Mouse (Mus musculus) MEL (cell line): Measurements from ENCODE around the gene Ankub1. TPM values are rescaled to one million over a fixed set of nuclear protein-coding genes. Genes with fewer than 3 reads are reported as not detected.

Experiments
- DNase-seq: peaks from one replicate; pipeline ENCODE4 v3.0.0; 2011; ENCODE audit warnings: low read depth, low spot score
- H3K27ac ChIP-seq: 2 replicates; pipeline ENCODE4 v1.5.1; 2012; ENCODE audit warnings: low read depth, mild to moderate bottlenecking, control low read depth, low read length, moderate library complexity; ENCODE audit not compliant: control insufficient read depth
- H3K27me3 ChIP-seq, 2 experiments: fragments of 150-350 bp in 1 of 2; sonication (generic) in 1 of 2; 2 replicates each; pipeline ENCODE4 v1.6.1; 2012; ENCODE audit warnings: low read length in 2 of 2, mild to moderate bottlenecking in 2 of 2, improper control_type of control experiment in 1 of 2, moderate library complexity in 1 of 2; ENCODE audit not compliant: insufficient read depth in 2 of 2, control insufficient read depth in 1 of 2
- H3K36me3 ChIP-seq, 2 experiments: 2 replicates each; pipeline ENCODE4 v1.6.1; 2012 to 2014; ENCODE audit warnings: low read length in 2 of 2, improper control_type of control experiment in 1 of 2, inconsistent platforms in 1 of 2, mild to moderate bottlenecking in 1 of 2; ENCODE audit not compliant: insufficient read depth in 2 of 2, control insufficient read depth in 1 of 2
- H3K4me1 ChIP-seq, 2 experiments: fragments of 150-350 bp in 1 of 2; sonication (generic) in 1 of 2; 2 replicates each; pipeline ENCODE4 v1.6.1; 2012; ENCODE audit warnings: low read length in 2 of 2, improper control_type of control experiment in 1 of 2, mild to moderate bottlenecking in 1 of 2; ENCODE audit not compliant: insufficient read depth in 2 of 2, control insufficient read depth in 1 of 2
- H3K4me3 ChIP-seq, 2 experiments: fragments of 150-350 bp in 1 of 2; sonication (generic) in 1 of 2; 2 replicates each; pipeline ENCODE4 v1.5.1; 2012; ENCODE audit warnings: low read depth in 2 of 2, low read length in 2 of 2, mild to moderate bottlenecking in 2 of 2, moderate library complexity in 2 of 2, control low read depth in 1 of 2, improper control_type of control experiment in 1 of 2; ENCODE audit not compliant: control insufficient read depth in 1 of 2, insufficient read depth in 1 of 2
- H3K79me2 ChIP-seq: 2 replicates; pipeline ENCODE4 v1.6.1; 2012; ENCODE audit warnings: mild to moderate bottlenecking, low read length, moderate library complexity; ENCODE audit not compliant: control insufficient read depth, poor library complexity, insufficient read depth
- H3K9ac ChIP-seq: 2 replicates; pipeline ENCODE4 v1.6.1; 2012; ENCODE audit warnings: low read depth, mild to moderate bottlenecking, control low read depth, low read length, moderate library complexity; ENCODE audit not compliant: control insufficient read depth, poor library complexity, severe bottlenecking
- H3K9me3 ChIP-seq: fragments of 150-350 bp; sonication (generic); replicated peaks from 2 replicates; pipeline ENCODE4 v1.6.1; 2012; ENCODE audit warnings: mild to moderate bottlenecking, low read length, improper control_type of control experiment, moderate library complexity; ENCODE audit not compliant: insufficient read depth
- BHLHE40 ChIP-seq: IDR thresholded peaks from 2 replicates; pipeline ENCODE4 v1.6.1; 2012; ENCODE audit warnings: low read depth, mild to moderate bottlenecking, inconsistent platforms, low read length, improper control_type of control experiment, borderline replicate concordance
- CTCF ChIP-seq, 3 experiments: IDR thresholded peaks in 2 of 3; conservative IDR thresholded peaks in 1 of 3; 2 replicates each; pipeline ENCODE4 v1.5.1; 2011 to 2012; ENCODE audit warnings: low read length in 3 of 3, low read depth in 2 of 3, mild to moderate bottlenecking in 2 of 3, improper control_type of control experiment in 1 of 3, inconsistent platforms in 1 of 3, mixed read lengths in 1 of 3, moderate library complexity in 1 of 3; ENCODE audit not compliant: control insufficient read depth in 1 of 3, insufficient read depth in 1 of 3, poor library complexity in 1 of 3, severe bottlenecking in 1 of 3
- ELF1 ChIP-seq: IDR thresholded peaks from 2 replicates; pipeline ENCODE4 v1.6.1; 2014; ENCODE audit warnings: low read depth, mild to moderate bottlenecking, inconsistent platforms, low read length, improper control_type of control experiment, moderate library complexity
- KAT2A ChIP-seq: conservative IDR thresholded peaks from 2 replicates; pipeline ENCODE4 v1.6.1; 2012; ENCODE audit warnings: low read depth, low read length, improper control_type of control experiment, inconsistent platforms
- MAZ ChIP-seq: IDR thresholded peaks from 2 replicates; pipeline ENCODE4 v1.6.1; 2012; ENCODE audit warnings: low read depth, mild to moderate bottlenecking, inconsistent platforms, low read length, improper control_type of control experiment
- MYB ChIP-seq: IDR thresholded peaks from 2 replicates; pipeline ENCODE4 v1.6.1; 2011; ENCODE audit warnings: mild to moderate bottlenecking, low read depth, low read length, improper control_type of control experiment
- MYC ChIP-seq: IDR thresholded peaks from 2 replicates; pipeline ENCODE4 v1.6.1; 2011; ENCODE audit warnings: low read depth, mild to moderate bottlenecking, low read length, improper control_type of control experiment, moderate library complexity
- POLR2AphosphoS2 ChIP-seq: IDR thresholded peaks from 2 replicates; pipeline ENCODE4 v1.6.1; 2011; ENCODE audit warnings: low read length, improper control_type of control experiment
- POLR2AphosphoS5 ChIP-seq: IDR thresholded peaks from 2 replicates; pipeline ENCODE4 v1.6.1; 2012; ENCODE audit warnings: low read depth, borderline replicate concordance, mild to moderate bottlenecking, inconsistent platforms, low read length, moderate library complexity, mixed read lengths
- RAD21 ChIP-seq: IDR thresholded peaks from 2 replicates; pipeline ENCODE4 v1.6.1; 2011; ENCODE audit warnings: mild to moderate bottlenecking, low read depth, low read length, improper control_type of control experiment
- SIN3A ChIP-seq: IDR thresholded peaks from 2 replicates; pipeline ENCODE4 v1.6.1; 2012; ENCODE audit warnings: low read length, improper control_type of control experiment, inconsistent platforms
- SMC3 ChIP-seq: IDR thresholded peaks from 2 replicates; pipeline ENCODE4 v1.6.1; 2011; ENCODE audit warnings: low read depth, low read length, improper control_type of control experiment
- TAL1 ChIP-seq: IDR thresholded peaks from 2 replicates; pipeline ENCODE4 v1.6.1; 2012; ENCODE audit warnings: mild to moderate bottlenecking, inconsistent platforms, low read length, moderate library complexity, mixed read lengths
- TBP ChIP-seq: IDR thresholded peaks from 2 replicates; pipeline ENCODE4 v1.8.0; 2011; ENCODE audit warnings: low read depth, low read length, improper control_type of control experiment
- USF1 ChIP-seq: IDR thresholded peaks from 2 replicates; pipeline ENCODE4 v1.6.1; 2014; ENCODE audit warnings: low read depth, mild to moderate bottlenecking, inconsistent platforms, low read length, improper control_type of control experiment, moderate library complexity
- ZKSCAN1 ChIP-seq: IDR thresholded peaks from 2 replicates; pipeline ENCODE4 v1.6.1; 2012; ENCODE audit warnings: low read depth, mild to moderate bottlenecking, inconsistent platforms, low read length, improper control_type of control experiment, moderate library complexity
- polyA plus RNA-seq, 2 experiments: library from polyadenylated mRNA; stranded (reverse) in 1 of 2; unstranded in 1 of 2; fragments of >175 nt in 1 of 2; fragments of >200 nt in 1 of 2; gene quantifications; 2 replicates each; pipeline versions ENCODE4 v1.2.1 to v1.2.4; 2012; ENCODE audit warnings: low replicate concordance in 2 of 2, low read depth in 1 of 2; ENCODE audit not compliant: insufficient read length in 2 of 2, insufficient read depth in 1 of 2, missing spikeins in 1 of 2
- total RNA-seq: library from RNA; depleted of rRNA; stranded (reverse); fragments of 300-350 nt; gene quantifications from 2 replicates; pipeline ENCODE4 v1.2.3, GENCODE M21; 2012

Gene Ankub1
- total and polyA plus RNA-seq, 3 experiments: not detected

GRCm38 (mm10) chr3:57637596-57637995 is 55.0 kb downstream of the Ankub1 start:
- no peak overlapping the region for H3K9ac ChIP-seq
- DNase-seq: no peak
- TF ChIP-seq CTCF (IDR thresholded peaks at IDR 0.05 in 2 of 3, conservative IDR thresholded peaks at IDR 0.05 in 1 of 3; ENCODE audit: control insufficient read depth in 1 of 3, insufficient read depth in 1 of 3, low read depth in 2 of 3, low read length in 3 of 3, poor library complexity in 1 of 3, severe bottlenecking in 1 of 3) (no peak), SIN3A (no peak), BHLHE40 (no peak), ELF1 (no peak), ZKSCAN1 (no peak), MYC (no peak), TAL1 (no peak), MYB (no peak), KAT2A (no peak), POLR2AphosphoS5 (no peak), POLR2AphosphoS2 (no peak), SMC3 (no peak), USF1 (no peak), MAZ (no peak), RAD21 (no peak)
- H3K27ac ChIP-seq: no peak overlapping the region
- H3K36me3 ChIP-seq: no peaks in the 10 kb centered on the region
- no peaks in the 10 kb centered on the region for H3K27me3 ChIP-seq
- H3K9me3 ChIP-seq: no peaks in the 10 kb centered on the region
- H3K4me3 ChIP-seq: no peak overlapping the region
- no peaks in the 10 kb centered on the region for H3K79me2 ChIP-seq
- H3K4me1 ChIP-seq: no peaks in the 10 kb centered on the region

DNA sequence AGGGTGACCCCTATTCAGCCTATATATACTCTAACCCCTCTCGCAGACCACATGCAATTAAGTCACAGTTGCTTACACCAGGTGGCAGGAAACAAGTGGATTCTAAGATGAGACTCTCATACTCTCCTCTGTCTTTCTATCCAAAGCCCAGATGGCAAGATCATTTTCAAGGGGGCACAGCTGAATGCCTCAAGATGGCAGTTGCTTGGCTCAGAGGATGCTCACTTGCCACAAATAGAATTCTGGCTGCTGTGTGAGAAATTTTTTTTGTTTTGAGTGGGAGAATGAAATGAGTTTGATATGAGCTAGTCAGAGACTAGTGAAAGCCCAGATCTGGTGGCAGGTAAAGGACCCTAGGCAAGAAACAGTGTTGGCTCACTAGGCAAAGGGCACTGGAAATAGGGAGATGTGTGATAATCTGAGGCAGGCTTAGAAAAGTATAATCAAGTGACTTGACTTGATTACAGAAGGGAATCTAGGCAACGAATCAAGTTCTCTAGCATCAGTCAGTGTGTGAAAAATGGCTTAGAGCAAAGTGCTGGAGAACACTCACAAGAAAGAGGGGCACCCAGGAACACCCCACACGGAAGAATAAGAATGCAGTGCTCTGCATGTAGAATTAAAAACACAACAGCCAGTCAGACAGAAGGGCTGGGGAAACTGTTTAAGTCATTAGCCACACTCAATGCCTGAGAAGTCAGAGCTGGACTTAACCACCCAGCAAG is 57.7 kb downstream of the Ankub1 start:
- no peak for TF ChIP-seq TBP
- H3K9me3 ChIP-seq: no peaks in the 10 kb centered on the region
- no peaks in the 10 kb centered on the region for H3K4me1 ChIP-seq
- no peak overlapping the region for H3K27ac ChIP-seq
- H3K9ac ChIP-seq: no peak overlapping the region
- no peaks in the 10 kb centered on the region; a peak in 1 of 4 replicates for H3K27me3 ChIP-seq
- no peak overlapping the region for H3K4me3 ChIP-seq
- no peak for DNase-seq
- no peaks in the 10 kb centered on the region for H3K79me2 ChIP-seq
- no peaks in the 10 kb centered on the region for H3K36me3 ChIP-seq
